Mouse (Mus musculus): ENCODE data around the gene Kdm2b. TPM values are rescaled to one million over a fixed set of nuclear protein-coding genes. Genes with fewer than 3 reads are reported as not detected.

Gene Kdm2b
- polyA plus RNA-seq, 1 experiment from 2014 or later: 77.9 TPM

- WGBS: 88% methylated on average over 3 of the region's 3 CpGs
- no peaks in the 10 kb centered on the region for H3K9me3 ChIP-seq (replicated peaks)
- DNase-seq (ENCODE audit: low spot score): no peak
- H3K27me3 ChIP-seq (ENCODE audit: low read depth, poor library complexity, severe bottlenecking): no peaks in the 10 kb centered on the region
- no peak overlapping the region for H3K27ac ChIP-seq (replicated peaks)
- H3K4me3 ChIP-seq: no peak overlapping the region
- H3K36me3 ChIP-seq: peaks cover 58% of the 10 kb centered on the region
- no peaks in the 10 kb centered on the region for H3K4me1 ChIP-seq
Observed at GRCm38 (mm10) chr5:122928293-122928692, 61.3 kb downstream of the Kdm2b start.

GRCm38 (mm10) chr5:122927703-122928102 lies 61.9 kb downstream of the Kdm2b start:
- Histone ChIP-seq H3K9me3 (replicated peaks) (no peaks in the 10 kb centered on the region), H3K27me3 (ENCODE audit: low read depth, poor library complexity, severe bottlenecking) (no peaks in the 10 kb centered on the region), H3K4me3 (no peak overlapping the region), H3K4me1 (no peaks in the 10 kb centered on the region), H3K36me3 (peaks cover 52% of the 10 kb centered on the region), H3K27ac (replicated peaks) (no peak overlapping the region)
- DNase-seq (ENCODE audit: low spot score): no peak
- 88% methylated on average over 6 of the region's 6 CpGs for WGBS

- 89% methylated on average over 8 of the region's 8 CpGs for WGBS
- Histone ChIP-seq H3K4me1 (no peaks in the 10 kb centered on the region), H3K27ac (replicated peaks) (no peak overlapping the region; the same call in 1 of the 2 replicates), H3K9me3 (replicated peaks) (no peaks in the 10 kb centered on the region), H3K4me3 (no peak overlapping the region), H3K27me3 (ENCODE audit: low read depth, poor library complexity, severe bottlenecking) (no peaks in the 10 kb centered on the region), H3K36me3 (peaks cover 46% of the 10 kb centered on the region)
- DNase-seq (ENCODE audit: low spot score): no peak
Observed at GRCm38 (mm10) chr5:122927092-122927491, 62.5 kb downstream of the Kdm2b start.

GRCm38 (mm10) chr5:122926341-122926740 lies 63.3 kb downstream of the Kdm2b start:
- WGBS: 91% methylated on average over 3 of the region's 3 CpGs
- peaks cover 40% of the 10 kb centered on the region for H3K36me3 ChIP-seq

GRCm38 (mm10) chr5:122925534-122925958 lies 64.1 kb downstream of the Kdm2b start:
- peak; percentile 47 for DNase-seq (ENCODE audit: low spot score)
- WGBS: 52% methylated on average over 7 of the region's 7 CpGs
- H3K36me3 ChIP-seq: peaks cover 39% of the 10 kb centered on the region
- no peaks in the 10 kb centered on the region for H3K4me1 ChIP-seq
- no peak overlapping the region for H3K27ac ChIP-seq (replicated peaks)
- H3K27me3 ChIP-seq (ENCODE audit: low read depth, poor library complexity, severe bottlenecking): no peaks in the 10 kb centered on the region
- no peaks in the 10 kb centered on the region for H3K9me3 ChIP-seq (replicated peaks)
- H3K4me3 ChIP-seq: no peak overlapping the region

More at GRCm38 (mm10) chr5:122926341-122926740, 63.3 kb downstream of the Kdm2b start:
- Histone ChIP-seq H3K27ac (replicated peaks) (no peak overlapping the region), H3K27me3 (ENCODE audit: low read depth, poor library complexity, severe bottlenecking) (no peaks in the 10 kb centered on the region), H3K9me3 (replicated peaks) (no peaks in the 10 kb centered on the region), H3K4me1 (no peaks in the 10 kb centered on the region), H3K4me3 (no peak overlapping the region)
- DNase-seq (ENCODE audit: low spot score): no peak

GRCm38 (mm10) chr5:122923871-122924465 lies 65.7 kb downstream of the Kdm2b start:
- DNase-seq (ENCODE audit: low spot score): no peak
- Histone ChIP-seq H3K9me3 (replicated peaks) (no peaks in the 10 kb centered on the region), H3K36me3 (peaks cover 35% of the 10 kb centered on the region), H3K4me3 (no peak overlapping the region), H3K27me3 (ENCODE audit: low read depth, poor library complexity, severe bottlenecking) (no peaks in the 10 kb centered on the region), H3K27ac (replicated peaks) (no peak overlapping the region), H3K4me1 (no peaks in the 10 kb centered on the region)
- 94% methylated on average over 10 of the region's 10 CpGs for WGBS

GRCm38 (mm10) chr5:122921941-122922340 lies 67.7 kb downstream of the Kdm2b start:
- Histone ChIP-seq H3K27me3 (ENCODE audit: low read depth, poor library complexity, severe bottlenecking) (no peaks in the 10 kb centered on the region), H3K4me1 (peaks cover 4% of the 10 kb centered on the region; the same call in 1 of the 2 replicates), H3K4me3 (no peak overlapping the region), H3K27ac (replicated peaks) (no peak overlapping the region), H3K9me3 (replicated peaks) (no peaks in the 10 kb centered on the region), H3K36me3 (peaks cover 31% of the 10 kb centered on the region)
- WGBS: 94% methylated on average over 8 of the region's 8 CpGs
- DNase-seq (ENCODE audit: low spot score): no peak

GRCm38 (mm10) chr5:122920557-122920956 lies 69.1 kb downstream of the Kdm2b start:
- Histone ChIP-seq H3K4me1 (peaks cover 4% of the 10 kb centered on the region; the same call in 1 of the 2 replicates), H3K27me3 (ENCODE audit: low read depth, poor library complexity, severe bottlenecking) (no peaks in the 10 kb centered on the region), H3K36me3 (peaks cover 40% of the 10 kb centered on the region), H3K4me3 (no peak overlapping the region), H3K9me3 (replicated peaks) (no peaks in the 10 kb centered on the region), H3K27ac (replicated peaks) (no peak overlapping the region)
- no peak for DNase-seq (ENCODE audit: low spot score)
- WGBS: 93% methylated on average over 5 of the region's 5 CpGs

GRCm38 (mm10) chr5:122917982-122918711 lies 71.5 kb downstream of the Kdm2b start:
- peak overlapping the region; percentile 17; the same call in 1 of the 2 replicates for H3K27ac ChIP-seq (replicated peaks)
- no peaks in the 10 kb centered on the region for H3K9me3 ChIP-seq (replicated peaks)
- H3K36me3 ChIP-seq: peaks cover 53% of the 10 kb centered on the region
- WGBS: 66% methylated on average over 7 of the region's 7 CpGs
- no peak overlapping the region for H3K4me3 ChIP-seq
- peaks cover 4% of the 10 kb centered on the region; the same call in 1 of the 2 replicates for H3K4me1 ChIP-seq
- no peaks in the 10 kb centered on the region for H3K27me3 ChIP-seq (ENCODE audit: low read depth, poor library complexity, severe bottlenecking)
- no peak for DNase-seq (ENCODE audit: low spot score)

GRCm38 (mm10) chr5:122916147-122916546 lies 73.5 kb downstream of the Kdm2b start:
- no peak overlapping the region for H3K27ac ChIP-seq (replicated peaks)
- no peaks in the 10 kb centered on the region for H3K27me3 ChIP-seq (ENCODE audit: low read depth, poor library complexity, severe bottlenecking)
- H3K36me3 ChIP-seq: peaks cover 59% of the 10 kb centered on the region
- no peaks in the 10 kb centered on the region for H3K9me3 ChIP-seq (replicated peaks)
- no peak overlapping the region for H3K4me3 ChIP-seq
- 93% methylated on average over 6 of the region's 6 CpGs for WGBS
- no peak for DNase-seq (ENCODE audit: low spot score)
- H3K4me1 ChIP-seq: peaks cover 4% of the 10 kb centered on the region; the same call in 1 of the 2 replicates

- WGBS: 91% methylated on average over 4 of the region's 4 CpGs
- no peak overlapping the region for H3K4me3 ChIP-seq
- no peaks in the 10 kb centered on the region for H3K4me1 ChIP-seq
- DNase-seq (ENCODE audit: low spot score): no peak
- H3K27ac ChIP-seq (replicated peaks): no peak overlapping the region
- H3K9me3 ChIP-seq (replicated peaks): no peaks in the 10 kb centered on the region
- peaks cover 52% of the 10 kb centered on the region for H3K36me3 ChIP-seq
- H3K27me3 ChIP-seq (ENCODE audit: low read depth, poor library complexity, severe bottlenecking): no peaks in the 10 kb centered on the region
Observed at GRCm38 (mm10) chr5:122912863-122913262, 76.8 kb downstream of the Kdm2b start.

GRCm38 (mm10) chr5:122909481-122909880 lies 80.1 kb downstream of the Kdm2b start:
- Histone ChIP-seq H3K36me3 (peaks cover 32% of the 10 kb centered on the region), H3K4me1 (no peaks in the 10 kb centered on the region), H3K27me3 (ENCODE audit: low read depth, poor library complexity, severe bottlenecking) (no peaks in the 10 kb centered on the region), H3K9me3 (replicated peaks) (no peaks in the 10 kb centered on the region), H3K27ac (replicated peaks) (no peak overlapping the region), H3K4me3 (no peak overlapping the region)
- WGBS: 91% methylated on average over 18 of the region's 18 CpGs
- DNase-seq (ENCODE audit: low spot score): no peak

GRCm38 (mm10) chr5:122908001-122908400 lies 81.6 kb downstream of the Kdm2b start:
- Histone ChIP-seq H3K9me3 (replicated peaks) (no peaks in the 10 kb centered on the region), H3K27ac (replicated peaks) (no peak overlapping the region), H3K36me3 (peaks cover 20% of the 10 kb centered on the region), H3K27me3 (ENCODE audit: low read depth, poor library complexity, severe bottlenecking) (no peaks in the 10 kb centered on the region), H3K4me3 (no peak overlapping the region), H3K4me1 (no peaks in the 10 kb centered on the region)
- WGBS: 93% methylated on average over 2 of the region's 2 CpGs
- DNase-seq (ENCODE audit: low spot score): no peak
